Mouse (Mus musculus) G1E (cell line): Measurements from ENCODE around the gene Atp13a3.

Experiments
- CTCF ChIP-seq: IDR thresholded peaks from 2 replicates; pipeline ENCODE4 v1.5.1; 2012; ENCODE audit warnings: low read depth, low read length, inconsistent platforms, mixed read lengths
- GATA1 ChIP-seq: IDR thresholded peaks from 2 replicates; pipeline ENCODE4 v1.6.1; 2012; ENCODE audit warnings: borderline replicate concordance, low read length, inconsistent platforms, mixed read lengths
- GATA2 ChIP-seq: IDR thresholded peaks from 2 replicates; pipeline ENCODE4 v1.6.1; 2012; ENCODE audit warnings: low read depth, low read length, inconsistent platforms, borderline replicate concordance
- POLR2AphosphoS5 ChIP-seq: IDR thresholded peaks from 2 replicates; pipeline ENCODE4 v1.6.1; 2012; ENCODE audit warnings: low read depth, low read length, inconsistent platforms; ENCODE audit not compliant: insufficient replicate concordance
- TAL1 ChIP-seq: conservative IDR thresholded peaks from 2 replicates; pipeline ENCODE4 v1.6.1; 2012; ENCODE audit warnings: low read depth, low read length, inconsistent platforms, mixed read lengths

- TF ChIP-seq CTCF = no peak
- TF ChIP-seq GATA1 = no peak
- no peak for TF ChIP-seq GATA2
- no peak for TF ChIP-seq TAL1
- TF ChIP-seq POLR2AphosphoS5 = no peak
Observed at GRCm38 (mm10) chr16:30387871-30388460, 17.8 kb downstream of the Atp13a3 start.
